Mouse (Mus musculus) limb, embryonic 10.5 days (tissue): ENCODE results near the gene Zg16. TPM values are rescaled to one million over a fixed set of nuclear protein-coding genes. Genes with fewer than 3 reads are reported as not detected.

Experiments used
- DNase-seq: peaks from one replicate; pipeline ENCODE4 v3.0.0-alpha.2; 2017; ENCODE audit warnings: low spot score
- H3K27ac ChIP-seq: fragments of 300-500 bp; sonication (generic); 2 replicates; pipeline ENCODE4 v1.5.1; 2016; ENCODE audit warnings: mild to moderate bottlenecking
- H3K27me3 ChIP-seq: fragments of 300-500 bp; sonication (generic); 2 replicates; pipeline ENCODE4 v1.6.1; 2016; ENCODE audit warnings: low read depth, mild to moderate bottlenecking; ENCODE audit not compliant: poor library complexity, severe bottlenecking
- H3K36me3 ChIP-seq: fragments of 300-500 bp; sonication (generic); 2 replicates; pipeline ENCODE4 v1.6.1; 2016; ENCODE audit warnings: mild to moderate bottlenecking, moderate library complexity
- H3K4me1 ChIP-seq: fragments of 300-500 bp; sonication (generic); 2 replicates; pipeline ENCODE4 v1.6.1; 2016
- H3K4me3 ChIP-seq: fragments of 300-500 bp; sonication (generic); 2 replicates; pipeline ENCODE4 v1.5.1; 2016; ENCODE audit warnings: mild to moderate bottlenecking, moderate library complexity
- H3K9me3 ChIP-seq: fragments of 300-500 bp; sonication (generic); replicated peaks from 2 replicates; pipeline ENCODE4 v1.6.1; 2016; ENCODE audit warnings: mild to moderate bottlenecking
- WGBS: fragments of 180-500 bp; shearing (Covaris S2); methylation state at CpG from one replicate; pipeline ENCODE4 v1.1.7; 2016; 5-methylcytosine and 5-hydroxymethylcytosine counted together
- polyA plus RNA-seq: library from polyadenylated mRNA; unstranded; fragments of >200 nt; fragmentation: Nextera tagmentation; extraction: Ambion mirVana; gene quantifications from 2 replicates; pipeline ENCODE4 v1.2.1, GENCODE M21; 2016

Gene Zg16
- polyA plus RNA-seq, 1 experiment from 2014 or later = not detected

GRCm38 (mm10) chr7:127020491-127020890 lies 66.6 kb downstream of the Zg16 start:
- no peaks in the 10 kb centered on the region for H3K9me3 ChIP-seq
- H3K27ac ChIP-seq = peak overlapping the region; percentile 98
- H3K27me3 ChIP-seq = no peaks in the 10 kb centered on the region
- DNase-seq = no peak
- peaks cover 45% of the 10 kb centered on the region for H3K36me3 ChIP-seq
- WGBS = 56% methylated on average over 5 of the region's 5 CpGs
- H3K4me3 ChIP-seq = peak overlapping the region; percentile 83
- peaks cover 84% of the 10 kb centered on the region for H3K4me1 ChIP-seq

GRCm38 (mm10) chr7:127020031-127020430 lies 67.1 kb downstream of the Zg16 start:
- H3K36me3 ChIP-seq = peaks cover 45% of the 10 kb centered on the region
- H3K9me3 ChIP-seq = no peaks in the 10 kb centered on the region
- no peaks in the 10 kb centered on the region for H3K27me3 ChIP-seq
- H3K27ac ChIP-seq = peak overlapping the region; percentile 98
- H3K4me3 ChIP-seq = peak overlapping the region; percentile 83
- 71% methylated on average over 3 of the region's 3 CpGs for WGBS
- DNase-seq = no peak
- peaks cover 87% of the 10 kb centered on the region for H3K4me1 ChIP-seq

GRCm38 (mm10) chr7:127019306-127019960 lies 67.7 kb downstream of the Zg16 start:
- Histone ChIP-seq H3K27ac (peak overlapping the region; percentile 98), H3K36me3 (peaks cover 45% of the 10 kb centered on the region), H3K4me3 (peak overlapping the region; percentile 83), H3K9me3 (no peaks in the 10 kb centered on the region), H3K4me1 (peaks cover 87% of the 10 kb centered on the region), H3K27me3 (no peaks in the 10 kb centered on the region)
- DNase-seq = no peak
- WGBS = 81% methylated on average over 14 of the region's 14 CpGs

- H3K9me3 ChIP-seq = no peaks in the 10 kb centered on the region
- peak overlapping the region; percentile 83 for H3K4me3 ChIP-seq
- DNase-seq = no peak
- H3K36me3 ChIP-seq = peaks cover 45% of the 10 kb centered on the region
- H3K4me1 ChIP-seq = peaks cover 85% of the 10 kb centered on the region
- peak overlapping the region; percentile 98 for H3K27ac ChIP-seq
- 79% methylated on average over 15 of the region's 15 CpGs for WGBS
- no peaks in the 10 kb centered on the region for H3K27me3 ChIP-seq
Measured at GRCm38 (mm10) chr7:127018416-127019305, 68.5 kb downstream of the Zg16 start.

- Histone ChIP-seq H3K9me3 (no peaks in the 10 kb centered on the region), H3K4me3 (peak overlapping the region; percentile 21; the same call in 1 of the 2 replicates), H3K4me1 (peaks cover 78% of the 10 kb centered on the region)
Measured at GRCm38 (mm10) chr7:127017950-127018345, 69.2 kb downstream of the Zg16 start.

GRCm38 (mm10) chr7:127016971-127017949 lies 69.9 kb downstream of the Zg16 start, which contains the start of gene Pagr1a:
Gene Pagr1a (minus strand): TSS chr7:127017352.
- H3K4me3 ChIP-seq = peak within 1 kb of the TSS; percentile 87
- no peaks in the 10 kb centered on the region for H3K27me3 ChIP-seq
- peak within 1 kb of the TSS; percentile 98 for H3K27ac ChIP-seq
- H3K9me3 ChIP-seq = no peaks in the 10 kb centered on the region
- 5% methylated on average over 39 of the region's 39 CpGs for WGBS
- DNase-seq = peak; percentile 97
- H3K36me3 ChIP-seq = peaks cover 45% of the 10 kb centered on the region
- H3K4me1 ChIP-seq = peaks cover 71% of the 10 kb centered on the region

More at GRCm38 (mm10) chr7:127017950-127018345, 69.2 kb downstream of the Zg16 start:
- no peak for DNase-seq
- Histone ChIP-seq H3K27ac (peak overlapping the region; percentile 98), H3K27me3 (no peaks in the 10 kb centered on the region), H3K36me3 (peaks cover 45% of the 10 kb centered on the region)
- 55% methylated on average over 6 of the region's 6 CpGs for WGBS

- Histone ChIP-seq H3K27me3 (no peaks in the 10 kb centered on the region), H3K4me1 (peaks cover 64% of the 10 kb centered on the region), H3K9me3 (no peaks in the 10 kb centered on the region), H3K4me3 (peak overlapping the region; percentile 87), H3K36me3 (peaks cover 44% of the 10 kb centered on the region), H3K27ac (peak overlapping the region; percentile 98)
- WGBS = under 1% methylated on average over 22 of the region's 22 CpGs
- DNase-seq = peak; percentile 72
Measured at GRCm38 (mm10) chr7:127016486-127016938, 70.6 kb downstream of the Zg16 start.

- Histone ChIP-seq H3K36me3 (peaks cover 45% of the 10 kb centered on the region), H3K9me3 (no peaks in the 10 kb centered on the region), H3K4me3 (peak within 1 kb of the TSS; percentile 87), H3K27me3 (no peaks in the 10 kb centered on the region), H3K27ac (peak within 1 kb of the TSS; percentile 98), H3K4me1 (peaks cover 61% of the 10 kb centered on the region)
- no peak for DNase-seq
Measured at GRCm38 (mm10) chr7:127016481-127016485, 70.8 kb downstream of the Zg16 start, which contains the start of gene Pagr1b. Gene Pagr1b (minus strand): TSS chr7:127016484.

GRCm38 (mm10) chr7:127016081-127016480 lies 71.0 kb downstream of the Zg16 start:
- H3K27me3 ChIP-seq = no peaks in the 10 kb centered on the region
- peak overlapping the region; percentile 98 for H3K27ac ChIP-seq
- peak overlapping the region; percentile 87 for H3K4me3 ChIP-seq
- DNase-seq = no peak
- peaks cover 47% of the 10 kb centered on the region for H3K36me3 ChIP-seq
- 4% methylated on average over 10 of the region's 10 CpGs for WGBS
- H3K9me3 ChIP-seq = no peaks in the 10 kb centered on the region
- H3K4me1 ChIP-seq = peaks cover 59% of the 10 kb centered on the region

GRCm38 (mm10) chr7:127014993-127015392 lies 72.1 kb downstream of the Zg16 start:
- H3K36me3 ChIP-seq = peaks cover 48% of the 10 kb centered on the region
- H3K9me3 ChIP-seq = no peaks in the 10 kb centered on the region
- no peak for DNase-seq
- 92% methylated on average over 12 of the region's 12 CpGs for WGBS
- no peaks in the 10 kb centered on the region for H3K27me3 ChIP-seq
- H3K4me1 ChIP-seq = peaks cover 48% of the 10 kb centered on the region
- peak overlapping the region; percentile 98; the same call in 1 of the 2 replicates for H3K27ac ChIP-seq
- peak overlapping the region; percentile 87 for H3K4me3 ChIP-seq

GRCm38 (mm10) chr7:127014320-127014719 lies 72.8 kb downstream of the Zg16 start, which contains the start of gene Mvp:
Gene Mvp (minus strand): TSS chr7:127014621.
- Histone ChIP-seq H3K36me3 (peaks cover 48% of the 10 kb centered on the region), H3K27ac (peak within 1 kb of the TSS; percentile 98), H3K4me1 (peaks cover 42% of the 10 kb centered on the region), H3K9me3 (no peaks in the 10 kb centered on the region), H3K4me3 (peak within 1 kb of the TSS; percentile 87), H3K27me3 (no peaks in the 10 kb centered on the region)
- 50% methylated on average over 11 of the region's 11 CpGs for WGBS
- peak; percentile 54 for DNase-seq

GRCm38 (mm10) chr7:127013385-127013784 lies 73.7 kb downstream of the Zg16 start:
- Histone ChIP-seq H3K27me3 (no peaks in the 10 kb centered on the region), H3K9me3 (no peaks in the 10 kb centered on the region), H3K27ac (no peak overlapping the region), H3K4me3 (no peak overlapping the region), H3K36me3 (peaks cover 48% of the 10 kb centered on the region), H3K4me1 (peaks cover 32% of the 10 kb centered on the region)
- no peak for DNase-seq
- WGBS = 89% methylated on average over 6 of the region's 6 CpGs
